Mouse (Mus musculus) kidney, embryonic 16.5 days (tissue): ENCODE results near the gene Mctp1. TPM values are rescaled to one million over a fixed set of nuclear protein-coding genes. Genes with fewer than 3 reads are reported as not detected.

Experiments
- ATAC-seq: fragments of 200-750 bp; cut with Nextera tagmentation; 2 replicates; pipeline ENCODE4 v1.8.0; 2017; ENCODE audit warnings: moderate TSS enrichment; ENCODE audit not compliant: low FRiP score, low TSS enrichment
- H3K27ac ChIP-seq: fragments of 300-500 bp; sonication (generic); 2 replicates; pipeline ENCODE4 v1.5.1; 2014; ENCODE audit warnings: low read length
- H3K27me3 ChIP-seq: fragments of 300-500 bp; sonication (generic); 2 replicates; pipeline ENCODE4 v1.6.1; 2014; ENCODE audit warnings: low read length, control low read depth, mixed read lengths; ENCODE audit not compliant: insufficient read depth
- H3K36me3 ChIP-seq: fragments of 300-500 bp; sonication (generic); 2 replicates; pipeline ENCODE4 v1.6.1; 2014; ENCODE audit warnings: low read length, control low read depth, mixed read lengths; ENCODE audit not compliant: insufficient read depth
- H3K4me1 ChIP-seq: fragments of 300-500 bp; sonication (generic); 2 replicates; pipeline ENCODE4 v1.6.1; 2014; ENCODE audit warnings: low read length, control low read depth, mixed read lengths; ENCODE audit not compliant: insufficient read depth
- H3K4me2 ChIP-seq: fragments of 300-500 bp; sonication (generic); replicated peaks from 2 replicates; pipeline ENCODE4 v1.6.1; 2014; ENCODE audit warnings: low read depth, low read length
- H3K4me3 ChIP-seq: fragments of 300-500 bp; sonication (generic); 2 replicates; pipeline ENCODE4 v1.5.1; 2014; ENCODE audit warnings: mild to moderate bottlenecking, low read length
- H3K9ac ChIP-seq: fragments of 300-500 bp; sonication (generic); replicated peaks from 2 replicates; pipeline ENCODE4 v1.6.1; 2014; ENCODE audit warnings: low read length
- H3K9me3 ChIP-seq: fragments of 300-500 bp; sonication (generic); 2 replicates; pipeline ENCODE4 v1.6.1; 2016; ENCODE audit warnings: low read length, control low read depth
- WGBS: fragments of 180-500 bp; shearing (Covaris S2); extraction: QIAGEN DNeasy Blood & Tissue Kit; methylation state at CpG from one replicate; pipeline ENCODE4 v1.1.7; 2014; 5-methylcytosine and 5-hydroxymethylcytosine counted together
- polyA plus RNA-seq: library from polyadenylated mRNA; unstranded; fragments of >200 nt; fragmentation: Nextera tagmentation; extraction: Ambion mirVana; gene quantifications from 2 replicates; pipeline ENCODE4 v1.2.1, GENCODE M21; 2015

Mctp1 gene
- polyA plus RNA-seq, 1 experiment from 2014 or later: 0.27 TPM

GRCm38 (mm10) chr13:76415346-76415745 lies 31.0 kb downstream of the Mctp1 start:
- no peak overlapping the region for H3K4me2 ChIP-seq
- ATAC-seq: no peak

GRCm38 (mm10) chr13:76420111-76420510 lies 35.8 kb downstream of the Mctp1 start:
- no peak for ATAC-seq
- no peaks in the 10 kb centered on the region for H3K9me3 ChIP-seq
- H3K4me3 ChIP-seq: no peak overlapping the region
- no peaks in the 10 kb centered on the region for H3K36me3 ChIP-seq
- no peak overlapping the region for H3K4me2 ChIP-seq
- 66% methylated on average over 4 of the region's 4 CpGs for WGBS
- no peak overlapping the region for H3K27ac ChIP-seq
- H3K27me3 ChIP-seq: no peaks in the 10 kb centered on the region
- no peaks in the 10 kb centered on the region for H3K4me1 ChIP-seq
- no peak overlapping the region for H3K9ac ChIP-seq

More at GRCm38 (mm10) chr13:76415346-76415745, 31.0 kb downstream of the Mctp1 start:
- H3K9ac ChIP-seq: no peak overlapping the region
- H3K9me3 ChIP-seq: no peaks in the 10 kb centered on the region
- H3K4me3 ChIP-seq: no peak overlapping the region
- no peaks in the 10 kb centered on the region for H3K4me1 ChIP-seq
- H3K36me3 ChIP-seq: no peaks in the 10 kb centered on the region
- H3K27ac ChIP-seq: no peak overlapping the region
- H3K27me3 ChIP-seq: no peaks in the 10 kb centered on the region

GRCm38 (mm10) chr13:76421075-76421474 lies 36.7 kb downstream of the Mctp1 start:
- no peaks in the 10 kb centered on the region for H3K36me3 ChIP-seq
- no peak overlapping the region for H3K4me2 ChIP-seq
- H3K27ac ChIP-seq: no peak overlapping the region
- H3K9me3 ChIP-seq: no peaks in the 10 kb centered on the region
- 100% methylated on average over 1 of the region's 1 CpGs for WGBS
- no peak for ATAC-seq
- H3K4me1 ChIP-seq: no peaks in the 10 kb centered on the region
- H3K9ac ChIP-seq: no peak overlapping the region
- no peak overlapping the region for H3K4me3 ChIP-seq
- H3K27me3 ChIP-seq: no peaks in the 10 kb centered on the region

- H3K4me1 ChIP-seq: no peaks in the 10 kb centered on the region
- H3K4me2 ChIP-seq: no peak overlapping the region
- H3K9ac ChIP-seq: no peak overlapping the region
- no peak overlapping the region for H3K4me3 ChIP-seq
- H3K36me3 ChIP-seq: no peaks in the 10 kb centered on the region
- no peaks in the 10 kb centered on the region for H3K9me3 ChIP-seq
- no peaks in the 10 kb centered on the region for H3K27me3 ChIP-seq
- 83% methylated on average over 5 of the region's 5 CpGs for WGBS
- ATAC-seq: no peak
- no peak overlapping the region for H3K27ac ChIP-seq
These were observed 37.8 kb downstream of the Mctp1 start for GRCm38 (mm10) chr13:76422124-76422523.

- ATAC-seq: no peak
- H3K4me2 ChIP-seq: no peak overlapping the region
- H3K27ac ChIP-seq: no peak overlapping the region
- H3K4me1 ChIP-seq: no peaks in the 10 kb centered on the region
- no peak overlapping the region for H3K9ac ChIP-seq
- H3K36me3 ChIP-seq: no peaks in the 10 kb centered on the region
- 84% methylated on average over 6 of the region's 6 CpGs for WGBS
- no peaks in the 10 kb centered on the region for H3K9me3 ChIP-seq
- H3K27me3 ChIP-seq: no peaks in the 10 kb centered on the region
- H3K4me3 ChIP-seq: no peak overlapping the region
These were observed 45.1 kb downstream of the Mctp1 start for GRCm38 (mm10) chr13:76429456-76429855.

- Histone ChIP-seq H3K9ac (no peak overlapping the region), H3K9me3 (no peaks in the 10 kb centered on the region), H3K4me3 (no peak overlapping the region), H3K27ac (no peak overlapping the region), H3K27me3 (no peaks in the 10 kb centered on the region), H3K4me2 (no peak overlapping the region), H3K36me3 (no peaks in the 10 kb centered on the region), H3K4me1 (no peaks in the 10 kb centered on the region)
- ATAC-seq: no peak
- WGBS: 74% methylated on average over 2 of the region's 2 CpGs
These were observed 45.6 kb downstream of the Mctp1 start for GRCm38 (mm10) chr13:76429927-76430326.

- H3K4me3 ChIP-seq: no peak overlapping the region
- no peak overlapping the region for H3K9ac ChIP-seq
- no peaks in the 10 kb centered on the region for H3K27me3 ChIP-seq
- no peak overlapping the region for H3K4me2 ChIP-seq
- H3K9me3 ChIP-seq: no peaks in the 10 kb centered on the region
- ATAC-seq: no peak
- H3K4me1 ChIP-seq: no peaks in the 10 kb centered on the region
- H3K27ac ChIP-seq: no peak overlapping the region
- no peaks in the 10 kb centered on the region for H3K36me3 ChIP-seq
- WGBS: 89% methylated on average over 2 of the region's 2 CpGs
These were observed 47.6 kb downstream of the Mctp1 start for GRCm38 (mm10) chr13:76431946-76432345.

- H3K27ac ChIP-seq: no peak overlapping the region
- no peak overlapping the region for H3K9ac ChIP-seq
- WGBS: 81% methylated on average over 4 of the region's 4 CpGs
- no peak overlapping the region for H3K4me3 ChIP-seq
- no peaks in the 10 kb centered on the region for H3K4me1 ChIP-seq
- no peaks in the 10 kb centered on the region for H3K9me3 ChIP-seq
- H3K4me2 ChIP-seq: no peak overlapping the region
- H3K36me3 ChIP-seq: no peaks in the 10 kb centered on the region
- H3K27me3 ChIP-seq: no peaks in the 10 kb centered on the region
- ATAC-seq: no peak
These were observed 49.1 kb downstream of the Mctp1 start for GRCm38 (mm10) chr13:76433438-76433837.

- H3K9me3 ChIP-seq: no peaks in the 10 kb centered on the region
- no peak for ATAC-seq
- H3K4me3 ChIP-seq: no peak overlapping the region
- H3K27ac ChIP-seq: no peak overlapping the region
- no peak overlapping the region for H3K4me2 ChIP-seq
- no peaks in the 10 kb centered on the region for H3K36me3 ChIP-seq
- no peaks in the 10 kb centered on the region for H3K4me1 ChIP-seq
- no peaks in the 10 kb centered on the region for H3K27me3 ChIP-seq
- no peak overlapping the region for H3K9ac ChIP-seq
These were observed 52.1 kb downstream of the Mctp1 start for GRCm38 (mm10) chr13:76436426-76436825.

- H3K27ac ChIP-seq: no peak overlapping the region
- no peak overlapping the region for H3K4me3 ChIP-seq
- no peaks in the 10 kb centered on the region for H3K27me3 ChIP-seq
- no peaks in the 10 kb centered on the region for H3K9me3 ChIP-seq
- H3K9ac ChIP-seq: no peak overlapping the region
- H3K36me3 ChIP-seq: no peaks in the 10 kb centered on the region
- no peaks in the 10 kb centered on the region for H3K4me1 ChIP-seq
- WGBS: 81% methylated on average over 1 of the region's 1 CpGs
- ATAC-seq: no peak
- no peak overlapping the region for H3K4me2 ChIP-seq
These were observed 54.4 kb downstream of the Mctp1 start for GRCm38 (mm10) chr13:76438765-76439164.

GRCm38 (mm10) chr13:76446059-76446458 lies 61.7 kb downstream of the Mctp1 start:
- 64% methylated on average over 1 of the region's 1 CpGs for WGBS

More at GRCm38 (mm10) chr13:76446059-76446458, 61.7 kb downstream of the Mctp1 start:
- Histone ChIP-seq H3K9ac (no peak overlapping the region), H3K4me1 (no peaks in the 10 kb centered on the region), H3K9me3 (no peaks in the 10 kb centered on the region), H3K27me3 (no peaks in the 10 kb centered on the region), H3K27ac (no peak overlapping the region), H3K4me2 (no peak overlapping the region), H3K4me3 (no peak overlapping the region), H3K36me3 (no peaks in the 10 kb centered on the region)
- no peak for ATAC-seq
